Mouse (Mus musculus) heart, embryonic 12.5 days (tissue): ENCODE measurements around the gene Lig1. TPM values are rescaled to one million over a fixed set of nuclear protein-coding genes. Genes with fewer than 3 reads are reported as not detected.

Source experiments
- ATAC-seq: fragments of 200-750 bp; cut with Nextera tagmentation; 2 replicates; pipeline ENCODE4 v1.8.0; 2017; ENCODE audit warnings: moderate TSS enrichment, moderate library complexity; ENCODE audit not compliant: insufficient number of reproducible peaks, low FRiP score
- H3K27ac ChIP-seq: fragments of 300-500 bp; sonication (generic); 2 replicates; pipeline ENCODE4 v1.5.1; 2016; ENCODE audit warnings: mild to moderate bottlenecking, moderate library complexity; ENCODE audit not compliant: poor library complexity, severe bottlenecking
- H3K27me3 ChIP-seq: fragments of 300-500 bp; sonication (generic); replicated peaks from 2 replicates; pipeline ENCODE4 v1.6.1; 2016; ENCODE audit warnings: mild to moderate bottlenecking, moderate library complexity
- H3K36me3 ChIP-seq: fragments of 300-500 bp; sonication (generic); 2 replicates; pipeline ENCODE4 v1.6.1; 2016; ENCODE audit warnings: mild to moderate bottlenecking, moderate library complexity
- H3K4me1 ChIP-seq: fragments of 300-500 bp; sonication (generic); replicated peaks from 2 replicates; pipeline ENCODE4 v1.6.1; 2016; ENCODE audit warnings: mild to moderate bottlenecking
- H3K4me2 ChIP-seq: fragments of 300-500 bp; sonication (generic); 2 replicates; pipeline ENCODE4 v1.6.1; 2016; ENCODE audit warnings: mild to moderate bottlenecking, moderate library complexity
- H3K4me3 ChIP-seq: fragments of 300-500 bp; sonication (generic); 2 replicates; pipeline ENCODE4 v1.5.1; 2016; ENCODE audit warnings: mild to moderate bottlenecking
- H3K9ac ChIP-seq: fragments of 300-500 bp; sonication (generic); 2 replicates; pipeline ENCODE4 v1.6.1; 2016; ENCODE audit warnings: mild to moderate bottlenecking, moderate library complexity
- H3K9me3 ChIP-seq: fragments of 300-500 bp; sonication (generic); replicated peaks from 2 replicates; pipeline ENCODE4 v1.6.1; 2016; ENCODE audit warnings: mild to moderate bottlenecking, moderate library complexity
- WGBS: fragments of 180-500 bp; shearing (Covaris S2); methylation state at CpG from one replicate; pipeline ENCODE4 v1.1.7; 2016; 5-methylcytosine and 5-hydroxymethylcytosine counted together
- polyA plus RNA-seq: library from polyadenylated mRNA; unstranded; fragments of >200 nt; fragmentation: Nextera tagmentation; extraction: Ambion mirVana; gene quantifications from 2 replicates; pipeline ENCODE4 v1.2.1, GENCODE M21; 2016

The Lig1 gene
- polyA plus RNA-seq, 1 experiment from 2014 or later = 67.8 TPM

DNA sequence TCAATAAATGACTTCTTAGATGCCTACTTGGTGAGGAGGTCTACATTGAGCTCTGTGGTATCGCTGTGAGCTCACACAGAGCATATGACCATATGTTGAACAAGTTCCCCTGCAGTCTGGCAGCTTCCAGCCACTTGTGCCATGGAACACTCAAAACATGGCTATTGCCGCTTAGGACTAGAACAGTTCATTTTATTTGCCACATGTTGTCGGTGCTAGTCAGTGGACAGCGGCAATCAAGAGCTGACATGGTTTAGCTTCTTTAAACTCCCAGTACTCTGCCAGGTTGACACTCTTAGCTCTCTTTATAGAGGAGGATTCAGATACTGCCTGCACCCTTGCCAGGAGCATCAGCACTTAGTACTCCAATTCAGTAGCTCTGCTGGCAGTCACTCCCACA, 34.3 kb downstream of the Lig1 start:
- Histone ChIP-seq H3K36me3 (peaks cover 66% of the 10 kb centered on the region), H3K9ac (no peak overlapping the region), H3K4me2 (no peak overlapping the region), H3K4me3 (no peak overlapping the region), H3K4me1 (no peaks in the 10 kb centered on the region), H3K27ac (no peak overlapping the region), H3K9me3 (no peaks in the 10 kb centered on the region), H3K27me3 (no peaks in the 10 kb centered on the region)
- ATAC-seq = no peak
- 89% methylated on average over 4 of the region's 4 CpGs for WGBS

DNA sequence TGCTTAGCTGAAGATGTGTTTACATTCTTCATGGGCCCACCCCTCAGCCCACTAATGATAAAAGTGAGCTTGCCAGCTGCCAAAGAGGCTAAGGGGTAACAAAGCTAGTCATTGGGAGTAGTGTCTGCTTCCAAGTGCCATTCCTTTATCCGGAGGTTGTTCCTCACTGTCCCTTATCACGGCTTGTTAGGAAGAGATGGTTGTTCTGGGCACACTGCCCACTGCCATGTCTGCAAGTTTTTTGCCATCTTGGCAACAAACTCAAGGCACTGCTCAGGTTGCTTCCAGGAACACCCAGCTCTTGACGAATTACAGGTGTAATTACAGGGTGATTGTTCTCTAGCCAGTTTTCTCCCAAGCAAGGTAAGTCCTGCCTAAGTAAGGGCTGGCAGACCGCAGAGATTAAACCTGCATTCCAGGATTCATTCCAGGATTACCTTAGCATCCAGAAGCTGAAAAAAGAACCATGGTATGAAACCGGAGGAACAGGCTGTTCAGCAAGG, 37.1 kb downstream of the Lig1 start:
- H3K4me1 ChIP-seq = no peaks in the 10 kb centered on the region
- no peaks in the 10 kb centered on the region for H3K27me3 ChIP-seq
- H3K4me2 ChIP-seq = no peak overlapping the region
- no peak overlapping the region for H3K4me3 ChIP-seq
- no peak overlapping the region for H3K27ac ChIP-seq
- H3K36me3 ChIP-seq = peaks cover 40% of the 10 kb centered on the region
- WGBS = 61% methylated on average over 5 of the region's 5 CpGs
- no peak overlapping the region for H3K9ac ChIP-seq
- no peaks in the 10 kb centered on the region for H3K9me3 ChIP-seq
- no peak for ATAC-seq

- Histone ChIP-seq H3K36me3 (peaks cover 15% of the 10 kb centered on the region), H3K4me3 (no peak overlapping the region), H3K4me2 (no peak overlapping the region), H3K27me3 (no peaks in the 10 kb centered on the region), H3K9me3 (no peaks in the 10 kb centered on the region), H3K27ac (no peak overlapping the region), H3K9ac (no peak overlapping the region), H3K4me1 (no peaks in the 10 kb centered on the region)
- WGBS = 83% methylated on average over 3 of the region's 3 CpGs
- no peak for ATAC-seq
Measured at GRCm38 (mm10) chr7:13321424-13321823, 44.3 kb downstream of the Lig1 start.

DNA sequence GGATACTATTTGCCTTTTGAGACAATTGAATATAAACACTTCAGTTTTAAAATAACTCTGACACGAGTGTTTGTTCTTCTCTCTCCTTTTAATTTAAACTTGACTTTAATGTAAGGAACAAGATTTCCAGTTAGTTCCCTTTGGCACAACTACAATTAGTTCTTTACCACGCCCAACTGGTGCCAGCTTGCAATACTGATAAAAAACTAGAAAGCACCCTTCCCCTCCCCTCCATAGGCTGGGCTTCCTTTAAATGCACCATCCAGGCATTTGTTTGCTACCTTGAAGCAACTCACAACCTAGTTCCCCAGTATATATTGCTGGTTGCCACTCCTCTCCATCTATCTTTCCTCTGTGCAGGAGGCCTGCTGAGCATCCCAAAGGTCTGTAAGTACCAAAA, 47.2 kb downstream of the Lig1 start, which contains the start of gene Pla2g4c:
TSS of gene Pla2g4c (plus strand) at position 340 of the 400 bp plus-strand sequence.
- no peak for ATAC-seq
- H3K27ac ChIP-seq = no peak within 1 kb of the TSS
- H3K4me3 ChIP-seq = no peak within 1 kb of the TSS
- H3K9ac ChIP-seq = no peak within 1 kb of the TSS
- no peaks in the 10 kb centered on the region for H3K9me3 ChIP-seq
- peaks cover 15% of the 10 kb centered on the region for H3K36me3 ChIP-seq
- H3K27me3 ChIP-seq = no peaks in the 10 kb centered on the region
- WGBS = 77% methylated on average over 2 of the region's 2 CpGs
- no peaks in the 10 kb centered on the region for H3K4me1 ChIP-seq
- no peak within 1 kb of the TSS for H3K4me2 ChIP-seq

DNA sequence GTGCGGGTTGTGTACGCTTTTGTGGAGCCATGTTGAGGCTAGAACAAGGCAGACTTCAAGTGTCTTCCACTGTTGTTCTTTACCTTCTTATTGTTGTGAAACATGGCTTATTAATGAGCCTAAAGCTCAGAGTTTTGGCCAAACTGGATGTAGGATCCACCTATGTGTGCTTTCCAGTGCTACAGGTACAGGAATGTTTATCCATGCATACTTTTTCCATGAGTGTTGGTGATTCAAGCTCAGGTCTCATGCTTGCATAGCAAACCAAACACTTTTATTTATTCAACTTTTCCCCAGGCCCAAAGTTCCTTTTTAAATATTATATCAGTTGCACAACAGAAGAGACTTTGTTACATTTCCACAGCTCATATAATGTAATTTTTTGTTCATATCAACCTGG, 53.5 kb downstream of the Lig1 start:
- Histone ChIP-seq H3K4me1 (no peaks in the 10 kb centered on the region), H3K36me3 (peaks cover 19% of the 10 kb centered on the region), H3K27ac (no peak overlapping the region), H3K4me2 (no peak overlapping the region), H3K27me3 (no peaks in the 10 kb centered on the region), H3K4me3 (no peak overlapping the region), H3K9ac (no peak overlapping the region), H3K9me3 (no peaks in the 10 kb centered on the region)
- WGBS = 96% methylated on average over 2 of the region's 2 CpGs
- ATAC-seq = no peak

DNA sequence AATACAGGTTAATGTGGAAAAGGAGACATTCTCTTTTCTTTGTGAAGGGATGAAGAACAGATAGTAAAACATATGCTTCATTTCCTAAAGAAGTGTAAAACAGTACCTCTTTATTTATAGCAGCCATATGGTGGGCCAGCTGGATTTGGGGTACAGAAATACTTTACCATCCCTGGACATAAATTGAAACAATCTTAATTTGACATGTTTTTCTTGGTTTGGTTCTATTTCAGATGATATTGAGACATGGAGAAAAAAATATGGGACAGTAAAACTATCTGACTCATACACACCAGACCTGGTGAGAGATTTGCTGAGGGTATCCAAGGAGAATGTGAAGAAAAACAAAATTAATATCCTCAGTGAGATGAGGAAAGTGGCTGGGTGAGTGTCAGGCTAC, 78.9 kb downstream of the Lig1 start:
- H3K27ac ChIP-seq = no peak overlapping the region
- no peak for ATAC-seq
- no peak overlapping the region for H3K4me3 ChIP-seq
- H3K4me2 ChIP-seq = no peak overlapping the region
- peaks cover 3% of the 10 kb centered on the region for H3K9me3 ChIP-seq
- no peaks in the 10 kb centered on the region for H3K27me3 ChIP-seq
- no peak overlapping the region for H3K9ac ChIP-seq
- no peaks in the 10 kb centered on the region for H3K4me1 ChIP-seq
- peaks cover 46% of the 10 kb centered on the region for H3K36me3 ChIP-seq

Other genes with a start within 250 kb of the Lig1 start
- 127 and 131 TPM in 2 replicates for gene Chmp2a, start 242.5 kb upstream of the Lig1 start, polyA plus RNA-seq
- gene Ube2m, start 239.0 kb upstream of the Lig1 start, polyA plus RNA-seq = 160 and 170 TPM in 2 replicates
- gene Mzf1, start 222.5 kb upstream of the Lig1 start, polyA plus RNA-seq = 2.0 and 2.3 TPM in 2 replicates
- not detected in 2 replicates for gene Vmn1r85, start 182.1 kb upstream of the Lig1 start, polyA plus RNA-seq
- not detected in 2 replicates for gene Vmn1r86, start 157.4 kb upstream of the Lig1 start, polyA plus RNA-seq
- not detected in 2 replicates for gene Vmn1r87, start 137.1 kb upstream of the Lig1 start, polyA plus RNA-seq
- gene Vmn1r88, start 117.7 kb upstream of the Lig1 start, polyA plus RNA-seq = not detected in 2 replicates
- not detected in 2 replicates for gene Vmn1r89, start 64.3 kb upstream of the Lig1 start, polyA plus RNA-seq
- 8.3 and 8.5 TPM in 2 replicates for gene Zswim9, start 1.4 kb downstream of the Lig1 start, polyA plus RNA-seq
- 0.58 and 0.72 TPM in 2 replicates for gene Pla2g4c, start 47.4 kb downstream of the Lig1 start, polyA plus RNA-seq
- 0.17 TPM in 1 of 2 replicates, not detected in the other for gene Cabp5, start 120.8 kb downstream of the Lig1 start, polyA plus RNA-seq
- not detected in 2 replicates for gene Bsph1, start 173.6 kb downstream of the Lig1 start, polyA plus RNA-seq